Mouse (Mus musculus) kidney, adult 11 months (tissue): ENCODE measurements around the gene Hist1h2bf.

Experiments used
- DNase-seq: peaks from one replicate; pipeline ENCODE4 v3.0.0; 2022

Gene Hist1h2bf

DNA sequence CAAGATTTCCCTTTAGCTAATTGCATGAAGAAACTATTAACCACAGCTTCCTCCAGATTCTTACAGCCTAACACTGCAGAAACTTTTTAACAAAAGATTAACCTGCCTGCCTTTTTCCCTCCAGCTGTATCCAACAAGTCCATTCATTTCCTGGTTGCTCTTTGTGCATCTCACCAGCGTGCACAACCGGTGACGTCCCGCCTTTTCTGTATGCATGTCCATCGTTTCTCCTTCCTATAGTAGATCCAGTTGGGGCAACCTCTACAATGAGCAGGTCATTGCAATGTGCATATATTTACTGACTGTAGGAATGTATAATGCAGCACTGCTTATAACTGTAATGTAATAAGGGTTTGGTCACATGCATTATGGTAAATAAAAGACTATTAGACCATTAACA, 50.0 kb downstream of the Hist1h2bf start:
- no peak for DNase-seq
